Mouse (Mus musculus) CH12.LX (cell line): ENCODE data around the gene Gkap1.

ENCODE experiments used
- CTCF ChIP-seq, 2 experiments: IDR thresholded peaks in 1 of 2; conservative IDR thresholded peaks in 1 of 2; 2 replicates each; pipeline ENCODE4 v1.5.1; 2011 to 2012; ENCODE audit warnings: low read depth in 2 of 2, low read length in 2 of 2, improper control_type of control experiment in 1 of 2, inconsistent platforms in 1 of 2, mild to moderate bottlenecking in 1 of 2, moderate library complexity in 1 of 2
- MEF2A ChIP-seq: IDR thresholded peaks from 2 replicates; pipeline ENCODE4 v1.6.1; 2014; ENCODE audit warnings: low read depth, mild to moderate bottlenecking, inconsistent platforms, low read length, improper control_type of control experiment, borderline replicate concordance
- NRF1 ChIP-seq: IDR thresholded peaks from 2 replicates; pipeline ENCODE4 v1.6.1; 2014; ENCODE audit warnings: low read depth, mild to moderate bottlenecking, inconsistent platforms, low read length, improper control_type of control experiment, moderate library complexity

DNA sequence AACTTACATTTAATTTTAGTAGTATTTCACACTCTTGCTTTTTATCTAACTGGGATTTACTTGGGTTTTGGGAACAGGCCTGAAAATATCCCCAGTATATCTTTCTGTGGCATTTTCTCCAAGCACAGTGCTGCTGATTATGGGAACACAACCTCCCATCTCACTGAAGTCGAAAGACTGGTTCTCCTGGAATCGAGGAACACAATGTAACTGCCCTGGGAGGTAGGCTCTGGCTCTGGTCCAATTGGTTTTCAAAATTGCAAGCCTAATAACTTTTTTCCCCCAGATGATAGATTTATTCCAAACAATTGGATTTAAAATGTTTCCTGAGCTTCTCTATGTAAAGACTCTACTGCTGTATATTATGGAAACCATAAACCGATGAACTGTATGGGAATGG lies 55.3 kb downstream of the Gkap1 start:
- TF ChIP-seq MEF2A (no peak), NRF1 (no peak), CTCF (conservative IDR thresholded peaks at IDR 0.05 in 1 of 2, IDR thresholded peaks at IDR 0.05 in 1 of 2; ENCODE audit: low read depth in 2 of 2, low read length in 2 of 2) (no peak)
